Mouse (Mus musculus): ENCODE data around the gene Mrps12.

DNA sequence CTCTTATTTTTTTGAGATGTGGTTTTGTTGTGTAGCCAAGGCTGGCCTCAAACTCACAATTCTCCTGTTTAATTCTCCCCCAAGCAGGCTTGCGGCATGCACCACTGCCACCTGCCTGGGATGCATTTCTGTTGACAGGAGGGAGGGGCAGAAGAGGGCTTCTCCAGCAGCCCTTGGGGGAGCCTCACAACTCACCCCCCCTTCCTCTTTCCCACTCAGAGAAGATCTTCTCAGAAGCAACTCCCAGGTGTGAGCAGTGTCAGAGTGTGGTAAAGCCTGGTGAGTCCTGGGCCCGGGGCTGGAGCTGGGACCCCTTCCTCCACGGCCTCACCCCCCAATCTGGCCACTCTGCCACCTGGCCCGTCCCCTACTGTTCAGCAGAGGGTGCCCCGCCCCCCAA is 43.5 kb upstream of the Mrps12 start:
- TF ChIP-seq CTCF (IDR thresholded peaks at IDR 0.05; ENCODE audit: low read depth, low read length) (no peak), POLR2A (IDR thresholded peaks at IDR 0.05; ENCODE audit: insufficient read depth, low read length) (no peak), EP300 (IDR thresholded peaks at IDR 0.05; ENCODE audit: insufficient read depth, low read depth, low read length) (no peak)
